Mouse (Mus musculus) megakaryocyte, adult 5-6 weeks (primary cell): ENCODE results near the gene Stk39. TPM values are rescaled to one million over a fixed set of nuclear protein-coding genes. Genes with fewer than 3 reads are reported as not detected.

ENCODE experiments used
- ATAC-seq: 2 replicates; pipeline ENCODE4 v1.8.0; 2016; ENCODE audit warnings: mild to moderate bottlenecking, inconsistent platforms; ENCODE audit not compliant: poor library complexity, severe bottlenecking
- total RNA-seq, 2 experiments: library from RNA; stranded (forward) in 1 of 2; stranded (reverse) in 1 of 2; fragments of 153-499, 151-499 nt in 1 of 2; fragments of 221-1000, 200-1000 nt in 1 of 2; gene quantifications; 2 replicates each; pipeline versions ENCODE4 v1.2.3 to v1.2.4; 2015 to 2017

The Stk39 gene
- total RNA-seq, 2 experiments from 2014 or later: 3.9 to 6.2 TPM

DNA sequence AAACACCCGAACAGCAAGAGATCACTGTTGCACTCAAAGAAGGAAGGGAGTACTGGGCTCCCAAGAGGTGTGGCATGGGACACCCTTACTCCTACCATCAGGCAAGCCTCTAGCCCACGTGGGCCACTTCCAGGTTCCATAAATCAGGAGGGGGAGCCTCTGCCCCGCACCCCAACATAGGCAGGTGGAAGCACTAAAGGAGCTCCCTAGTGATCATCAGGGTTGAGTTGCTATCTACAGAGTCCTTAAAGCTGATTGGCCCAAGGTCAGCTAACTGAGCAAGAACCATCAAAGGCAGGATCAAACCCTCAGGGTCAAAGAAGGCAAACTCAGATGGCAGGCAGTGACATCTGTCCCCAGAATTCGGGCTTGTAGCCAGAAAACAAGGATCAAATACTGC is 8.3 kb downstream of the Stk39 start:
- ATAC-seq: no peak

DNA sequence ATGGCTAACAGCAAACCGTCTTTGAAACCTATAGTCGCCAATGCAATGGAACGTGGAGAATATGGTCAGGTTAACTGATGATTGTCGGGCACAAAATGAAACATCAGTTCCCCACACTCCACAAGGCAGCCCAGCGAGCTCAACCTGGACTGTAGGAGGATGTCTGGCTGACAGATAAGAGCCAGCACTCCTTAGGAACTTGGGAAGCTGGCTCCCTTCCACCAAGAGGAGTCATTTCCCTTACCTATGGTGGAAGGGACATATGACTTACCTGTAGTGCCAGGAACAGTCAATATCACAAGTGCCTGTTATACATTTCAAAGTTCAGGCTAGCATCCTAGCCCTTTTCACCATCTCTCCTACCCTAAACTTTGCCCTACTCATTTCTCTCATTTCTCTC is 14.0 kb downstream of the Stk39 start:
- ATAC-seq: no peak

DNA sequence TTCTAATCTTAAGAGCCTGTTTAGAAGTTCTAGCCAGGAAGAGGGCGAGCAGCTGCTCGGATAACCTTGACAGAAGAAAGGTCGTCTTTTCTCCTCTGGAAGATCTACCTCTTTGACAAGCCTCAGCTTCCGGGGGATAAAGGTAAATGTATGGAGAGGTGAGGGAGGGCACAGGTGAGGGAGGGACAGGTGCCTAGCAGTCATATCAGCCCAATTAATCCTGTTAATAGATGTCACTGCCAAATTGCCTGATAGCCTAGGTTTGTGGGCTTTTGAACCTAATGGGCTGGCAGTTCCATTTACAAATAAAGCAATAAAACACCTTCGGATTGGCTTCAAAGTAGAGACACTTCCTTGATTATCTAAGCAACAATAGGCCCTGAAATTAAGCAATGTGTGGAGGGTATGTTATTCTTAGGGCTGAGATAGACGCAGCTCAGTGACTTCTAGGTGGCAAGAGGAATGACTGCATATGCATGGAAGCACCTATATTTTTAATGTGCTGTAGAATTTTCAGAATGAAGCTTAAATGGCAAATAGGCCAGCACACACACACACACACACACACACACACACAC is 14.5 kb downstream of the Stk39 start:
- ATAC-seq: no peak

DNA sequence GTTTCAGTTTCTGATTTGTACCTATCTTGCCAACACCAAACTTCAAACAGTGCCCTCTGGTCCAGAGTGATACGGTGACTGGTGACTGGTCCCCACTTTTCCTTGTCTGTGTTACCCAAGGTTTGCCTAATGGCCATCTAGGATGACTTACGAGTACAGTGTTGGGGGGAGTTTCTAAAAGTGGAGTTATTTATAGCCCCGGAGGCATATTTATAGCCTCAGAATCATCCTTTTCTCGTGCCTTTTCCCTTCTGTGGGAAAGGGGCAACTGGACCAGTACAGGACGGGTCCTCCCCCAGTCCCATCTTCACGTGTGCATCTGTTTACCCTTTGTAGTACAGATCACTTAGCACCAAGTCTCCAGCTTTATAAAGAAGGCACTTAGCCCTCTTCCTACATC is 15.2 kb downstream of the Stk39 start:
- no peak for ATAC-seq

DNA sequence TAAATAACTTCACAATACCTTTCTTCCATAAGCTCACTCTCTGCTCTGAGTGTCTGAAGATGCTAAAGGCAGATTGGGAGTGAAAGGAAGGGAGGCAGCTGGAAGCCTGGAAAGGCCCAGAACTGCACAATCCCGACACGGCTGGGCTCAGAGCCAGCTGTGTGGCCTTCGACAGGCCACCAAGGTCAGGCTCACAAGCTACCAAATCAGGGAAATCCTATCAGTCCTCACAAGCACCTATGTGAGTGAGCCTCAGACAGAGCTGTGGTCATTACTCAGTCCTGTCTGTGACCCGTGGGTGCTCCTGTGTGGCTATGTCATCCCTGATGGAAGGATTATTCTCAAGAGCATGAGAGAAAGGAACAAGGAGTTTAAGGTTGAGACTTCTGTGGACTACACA is 19.7 kb downstream of the Stk39 start:
- ATAC-seq: no peak

DNA sequence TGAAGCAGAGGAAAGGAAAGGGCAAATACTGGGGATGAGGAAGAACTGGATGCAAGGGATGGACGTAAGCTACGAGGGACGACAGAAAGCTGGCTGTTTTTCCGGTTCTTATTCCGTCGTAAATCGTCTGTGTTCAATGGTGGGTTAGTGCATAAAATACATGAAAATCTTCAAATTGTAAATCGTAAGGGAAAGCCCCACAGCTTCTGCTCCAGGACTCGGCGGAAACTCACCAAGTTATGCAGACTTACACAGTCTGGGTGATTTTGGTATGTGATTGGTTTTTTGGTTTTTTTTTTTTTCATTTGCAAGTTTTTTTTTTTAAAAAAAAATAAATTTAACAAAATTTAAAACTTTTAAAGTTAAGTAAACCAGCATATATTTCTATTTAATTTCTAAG is 24.0 kb downstream of the Stk39 start:
- no peak for ATAC-seq

DNA sequence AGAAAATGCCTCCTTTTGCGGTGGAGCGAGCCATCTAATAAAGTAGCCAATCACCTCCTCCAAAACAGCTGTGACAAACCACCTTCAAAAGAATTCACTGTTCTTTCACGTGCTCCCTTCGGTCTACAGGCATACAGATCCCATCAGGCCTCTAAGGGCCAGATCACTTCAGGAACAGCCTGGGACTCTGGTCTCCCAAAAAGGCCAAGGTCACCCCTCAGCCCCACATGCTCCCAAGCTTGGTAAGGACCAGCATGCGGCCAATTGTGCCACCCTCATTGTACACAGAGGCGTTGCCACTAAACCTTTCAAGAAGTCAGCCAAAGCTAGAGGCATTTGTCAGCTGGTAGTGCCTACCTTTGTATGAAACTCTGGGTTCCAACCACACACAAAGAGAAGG is 28.9 kb downstream of the Stk39 start:
- ATAC-seq: no peak

DNA sequence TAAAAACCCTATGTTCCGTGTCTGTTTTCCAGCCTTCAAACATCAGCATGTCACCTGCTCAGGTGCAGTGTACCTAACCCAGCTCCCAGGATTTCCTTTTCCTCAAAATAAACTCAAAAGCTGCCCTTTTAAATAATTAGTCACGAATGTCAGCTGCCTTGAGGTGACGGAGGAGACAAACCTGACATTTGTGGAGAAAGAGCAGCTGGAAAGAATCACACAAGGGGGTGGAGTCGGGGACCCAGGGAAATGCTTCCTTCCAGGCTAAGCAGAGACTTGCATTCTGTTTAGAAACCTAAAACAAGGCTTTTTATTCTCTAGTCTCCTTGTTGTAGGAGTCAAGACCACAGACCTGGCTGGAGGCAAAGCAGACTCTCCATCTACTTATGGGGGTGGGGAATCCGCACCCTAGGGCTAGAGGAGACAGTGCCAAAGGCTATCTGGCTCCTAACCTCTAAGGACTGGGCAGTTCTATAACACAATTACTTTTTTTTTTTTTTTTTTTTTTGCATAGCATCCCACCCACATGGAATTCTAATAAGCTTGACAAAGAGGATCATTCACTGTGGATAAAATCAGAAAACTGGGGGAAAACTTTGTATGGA is 29.9 kb downstream of the Stk39 start:
- ATAC-seq: no peak

DNA sequence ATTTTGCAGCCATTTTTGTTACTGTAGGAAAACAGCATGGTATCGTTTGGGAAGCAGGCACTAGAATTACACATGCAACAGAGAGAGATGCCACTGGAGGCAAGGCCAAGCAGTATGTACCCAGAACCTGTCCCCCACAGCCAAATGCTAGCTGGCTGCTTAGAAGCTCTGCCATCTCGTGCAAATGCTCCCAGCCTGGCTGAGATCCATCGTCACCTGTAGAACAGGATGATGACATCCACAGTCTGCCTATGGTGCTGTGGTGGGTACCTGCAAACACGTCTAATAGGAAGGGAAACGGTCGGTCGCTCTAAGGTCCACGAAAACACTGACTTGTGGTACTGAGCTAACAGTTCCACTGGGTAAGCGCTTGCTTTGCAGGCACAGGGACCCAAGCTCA is 32.5 kb downstream of the Stk39 start:
- ATAC-seq: no peak

DNA sequence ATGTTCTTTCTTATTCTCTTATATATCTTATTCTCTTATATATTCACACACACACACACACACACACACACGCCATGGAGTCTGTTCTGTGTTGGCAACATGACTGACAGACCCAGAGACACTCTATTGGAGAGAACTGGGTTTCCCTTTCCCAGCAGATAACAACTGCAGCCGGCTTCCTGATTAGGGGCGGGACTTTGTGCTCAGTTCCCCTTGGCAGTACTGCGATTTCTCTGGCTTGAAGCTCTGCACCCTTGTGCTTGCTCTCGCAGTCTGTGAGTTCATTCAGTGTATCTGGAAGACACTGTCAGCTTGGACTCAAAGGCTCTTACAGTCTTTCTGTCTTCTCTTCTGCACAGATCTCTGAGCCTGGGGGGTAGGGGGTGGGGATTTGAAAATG is 34.1 kb downstream of the Stk39 start:
- no peak for ATAC-seq

DNA sequence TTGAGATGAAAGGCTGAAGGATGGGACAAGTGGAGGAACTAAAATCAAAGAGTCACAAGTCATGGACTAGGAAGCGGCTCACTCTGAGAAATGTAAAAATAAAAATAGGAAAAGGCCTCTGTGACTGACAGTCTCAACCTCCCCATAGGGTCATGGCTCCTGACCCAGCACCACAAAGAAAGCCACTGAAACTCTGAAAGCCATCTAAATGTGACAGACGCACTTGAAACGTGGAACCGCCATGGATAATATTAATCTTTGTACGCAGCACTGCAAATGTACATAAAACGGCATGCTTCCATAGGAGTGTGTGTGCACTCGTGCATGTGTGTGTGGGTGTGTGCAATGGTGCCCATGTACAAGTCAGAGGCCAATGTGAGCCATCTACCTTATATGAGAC is 34.9 kb downstream of the Stk39 start:
- no peak for ATAC-seq

DNA sequence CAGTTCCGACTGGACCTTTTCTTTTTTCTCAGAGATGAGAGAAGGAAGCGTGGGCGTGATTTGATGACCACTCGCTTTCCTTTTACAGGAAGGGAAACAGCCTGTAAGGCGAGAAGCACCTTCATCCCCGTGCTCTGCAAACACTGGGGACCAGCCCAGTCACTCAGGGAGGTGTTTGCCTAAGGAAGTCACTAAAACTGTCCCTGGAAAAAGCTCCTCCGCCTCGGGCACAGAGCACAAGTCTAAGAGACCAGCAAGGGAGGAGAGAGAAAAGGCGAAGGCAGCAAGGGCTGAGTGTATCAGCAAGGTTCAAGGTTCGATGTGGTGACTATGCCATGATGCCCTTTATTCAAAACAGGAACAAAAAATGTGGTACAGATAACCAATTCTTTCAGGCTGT is 35.8 kb downstream of the Stk39 start:
- ATAC-seq: peak; percentile 22

DNA sequence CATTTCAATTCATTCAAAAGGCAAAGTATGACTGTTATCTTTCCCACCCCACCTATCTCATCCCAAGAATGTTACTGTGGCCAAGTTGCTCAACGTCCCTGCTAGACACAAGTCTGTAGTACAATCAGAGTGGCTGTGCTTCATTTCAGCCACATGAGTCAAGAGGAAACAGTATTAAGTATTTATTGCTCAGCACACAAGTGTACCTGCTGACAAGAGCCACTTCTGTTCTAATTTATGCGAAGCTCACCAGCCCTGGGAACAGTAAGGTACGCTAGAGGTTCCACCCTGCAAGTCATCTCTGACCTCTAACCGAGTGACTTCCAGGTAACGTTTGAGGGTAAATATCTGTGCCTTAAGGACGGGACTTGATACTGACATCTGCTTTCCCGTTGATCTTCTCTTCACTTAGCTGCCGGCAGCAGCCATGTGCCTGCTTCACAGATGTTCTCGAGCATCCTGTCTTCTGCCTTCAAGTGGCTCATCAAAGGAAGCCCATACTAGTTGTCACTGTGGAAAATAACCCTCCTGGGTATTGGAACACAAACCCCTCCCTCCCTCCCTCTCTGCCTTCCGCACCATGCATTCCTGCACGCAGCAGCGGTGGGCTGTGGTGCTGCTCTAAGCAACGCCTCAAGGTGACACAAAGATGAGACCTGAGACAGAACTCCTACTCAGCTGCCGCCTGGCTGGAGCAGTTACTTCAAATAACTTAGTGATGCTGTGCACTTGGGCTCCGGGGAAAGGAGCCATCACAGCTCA is 36.4 kb downstream of the Stk39 start:
- ATAC-seq: peak; percentile 8; the same call in 1 of the 2 replicates

DNA sequence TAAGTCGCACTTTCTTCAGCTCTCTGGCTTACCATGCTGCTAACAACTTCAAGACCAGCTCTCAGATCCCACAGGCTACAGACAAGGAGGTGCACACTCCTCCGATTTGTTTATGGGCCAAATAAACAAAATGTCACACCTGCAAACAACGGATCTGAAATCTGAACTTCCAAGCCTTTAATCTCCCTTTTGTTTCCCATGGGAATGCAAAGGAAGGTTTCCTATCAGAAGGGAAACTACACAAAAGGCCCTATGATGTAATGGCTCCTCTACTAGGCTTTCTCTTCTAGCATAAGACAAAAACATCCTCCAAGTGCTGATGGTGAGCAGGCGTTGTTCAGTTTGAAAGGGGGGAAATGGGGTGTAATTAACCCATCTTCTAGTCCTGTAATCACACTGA is 37.1 kb downstream of the Stk39 start:
- no peak for ATAC-seq

DNA sequence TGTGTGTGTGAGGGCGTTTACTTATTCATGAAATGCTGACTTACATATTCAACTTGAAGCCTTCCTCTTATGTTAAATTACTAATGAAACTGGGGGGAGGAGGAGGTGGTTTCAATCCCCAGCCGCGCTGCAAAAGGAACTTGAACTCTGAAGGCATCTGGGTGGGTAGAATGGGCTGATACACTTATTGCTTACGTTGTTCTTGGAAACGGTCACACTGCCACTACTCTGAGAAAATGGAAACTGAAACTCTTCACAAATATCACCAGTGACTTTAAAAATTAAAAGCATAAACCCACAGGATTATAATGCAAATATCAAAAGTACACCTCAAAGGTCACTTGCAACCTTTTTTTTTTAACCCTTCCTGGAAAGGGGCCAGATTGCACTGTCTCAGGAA is 37.5 kb downstream of the Stk39 start:
- ATAC-seq: peak; percentile 52

DNA sequence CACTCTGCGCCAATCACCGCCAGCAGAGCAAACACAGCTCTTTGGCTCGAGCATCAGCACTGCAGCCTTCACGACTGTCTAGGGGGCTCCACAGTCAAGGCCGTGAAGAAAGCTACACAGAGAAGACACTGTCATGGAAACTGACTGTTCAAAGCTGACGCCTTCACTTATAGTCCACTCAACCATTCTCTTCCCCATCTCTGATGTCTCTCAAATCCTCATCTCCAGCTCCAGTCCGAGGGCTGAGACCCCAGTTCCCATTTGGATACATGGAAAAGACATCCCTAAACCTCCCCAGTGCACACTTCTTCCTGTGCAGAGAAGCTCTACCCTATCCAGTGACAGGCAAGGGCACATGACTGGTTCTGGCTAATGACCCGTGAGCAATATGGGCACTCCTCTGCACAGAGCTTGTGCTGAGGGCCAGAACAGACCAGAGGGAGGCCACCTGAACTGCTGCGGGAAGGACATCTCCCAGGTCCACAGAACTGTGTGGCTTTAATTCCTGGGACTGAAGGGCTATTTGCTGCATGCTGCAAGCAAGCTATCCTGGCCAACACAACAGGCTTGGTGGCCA is 38.2 kb downstream of the Stk39 start:
- ATAC-seq: no peak

DNA sequence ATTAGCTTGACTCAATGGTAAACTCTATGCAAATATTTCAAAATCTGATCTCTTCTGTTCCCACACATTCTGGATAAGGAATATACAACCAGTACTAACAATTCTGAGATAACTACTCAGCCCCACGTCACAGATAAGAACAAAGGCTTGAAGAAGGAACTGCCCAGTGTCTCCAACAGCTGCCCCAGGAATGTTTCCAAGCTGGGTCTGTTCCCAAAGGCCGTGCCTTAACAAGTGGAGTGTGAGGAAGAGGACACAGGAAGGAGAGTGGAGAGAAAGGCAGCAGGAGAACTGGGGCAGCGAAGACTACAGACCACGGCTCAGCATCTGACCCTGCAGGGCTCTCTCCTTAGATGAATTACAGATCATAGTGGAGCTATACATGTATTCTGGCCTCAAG is 39.2 kb downstream of the Stk39 start:
- ATAC-seq: no peak

DNA sequence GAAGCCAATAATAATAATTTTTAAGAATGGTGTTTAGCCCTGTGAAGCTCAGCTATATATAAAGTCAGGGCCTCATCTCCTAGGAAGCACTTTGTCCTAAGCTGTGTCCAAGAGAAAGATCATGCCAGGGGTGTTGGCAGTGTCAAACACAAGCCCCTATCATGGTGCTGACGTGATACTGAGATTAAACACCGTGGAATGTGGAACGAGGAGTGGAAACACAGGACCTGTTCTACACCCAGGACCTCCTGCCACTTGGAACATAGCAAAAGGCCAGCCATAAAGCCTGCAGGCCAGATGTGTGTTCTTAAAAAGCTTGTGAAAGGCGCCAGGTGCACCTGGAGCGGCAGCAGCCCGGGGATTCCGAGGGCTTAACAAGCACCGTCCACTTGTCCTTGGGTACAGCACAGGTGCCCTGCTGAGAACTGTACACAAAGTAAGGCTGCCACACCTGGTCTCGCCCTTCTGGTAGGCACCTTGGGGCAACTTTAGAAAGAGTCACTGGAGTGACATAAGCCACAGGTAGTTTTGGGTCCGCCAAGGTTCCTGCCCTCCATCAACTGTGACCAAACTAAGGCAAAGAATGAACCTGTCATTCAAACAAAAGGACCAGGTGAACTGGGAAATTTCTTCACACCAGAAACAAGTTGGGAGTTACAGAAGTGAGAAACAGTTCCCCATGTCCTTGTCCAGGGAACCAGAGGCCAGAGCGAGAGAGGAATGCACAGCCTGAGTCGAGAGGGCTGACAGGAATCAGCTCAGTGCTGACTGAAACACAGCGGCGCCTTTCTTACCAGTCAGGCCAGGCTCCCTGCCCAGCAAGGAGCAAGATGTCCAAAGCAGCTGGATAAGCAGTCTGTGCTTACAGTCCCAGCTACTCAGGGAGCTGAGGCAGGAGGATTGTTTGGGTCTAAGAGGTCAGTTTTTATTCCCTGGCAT is 40.8 kb downstream of the Stk39 start:
- ATAC-seq: no peak

DNA sequence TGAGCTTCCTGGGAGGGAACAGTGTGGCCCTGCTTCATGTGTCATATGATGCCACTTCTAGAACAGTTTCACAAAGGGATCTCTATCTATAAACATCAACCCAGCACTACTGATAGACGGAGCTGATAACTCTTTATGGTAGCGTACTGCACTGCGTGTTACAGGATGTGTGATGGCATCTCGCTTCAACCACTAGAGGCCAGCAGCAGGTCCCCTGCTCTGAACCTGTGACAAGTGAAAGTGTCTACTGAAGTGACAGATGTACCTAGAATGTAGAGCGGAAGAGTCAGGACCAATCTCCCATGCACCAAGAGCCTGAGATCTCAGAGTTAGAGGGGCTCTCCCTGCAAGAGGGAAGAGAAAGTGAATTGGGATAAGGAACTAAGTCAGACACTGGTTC is 41.6 kb downstream of the Stk39 start:
- ATAC-seq: peak; percentile 77

DNA sequence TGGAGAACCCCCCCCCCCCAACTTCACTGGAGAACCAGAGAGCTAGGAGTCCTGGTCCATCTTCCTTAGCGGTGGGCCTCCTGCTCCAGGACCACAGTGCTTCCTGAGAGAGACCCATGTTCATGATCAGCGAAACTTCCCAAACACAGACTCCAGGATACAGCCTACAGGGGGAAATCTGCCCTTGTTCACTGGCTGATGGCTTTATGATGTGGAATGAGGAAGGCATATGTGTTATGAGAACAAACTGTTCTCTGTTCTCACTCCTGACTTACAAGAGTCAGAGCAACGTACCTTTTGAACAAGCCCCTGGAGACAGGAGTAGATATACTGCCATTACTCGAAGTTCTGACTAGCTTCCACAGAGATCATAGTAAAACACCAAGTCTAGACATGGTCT is 42.6 kb downstream of the Stk39 start:
- ATAC-seq: no peak

DNA sequence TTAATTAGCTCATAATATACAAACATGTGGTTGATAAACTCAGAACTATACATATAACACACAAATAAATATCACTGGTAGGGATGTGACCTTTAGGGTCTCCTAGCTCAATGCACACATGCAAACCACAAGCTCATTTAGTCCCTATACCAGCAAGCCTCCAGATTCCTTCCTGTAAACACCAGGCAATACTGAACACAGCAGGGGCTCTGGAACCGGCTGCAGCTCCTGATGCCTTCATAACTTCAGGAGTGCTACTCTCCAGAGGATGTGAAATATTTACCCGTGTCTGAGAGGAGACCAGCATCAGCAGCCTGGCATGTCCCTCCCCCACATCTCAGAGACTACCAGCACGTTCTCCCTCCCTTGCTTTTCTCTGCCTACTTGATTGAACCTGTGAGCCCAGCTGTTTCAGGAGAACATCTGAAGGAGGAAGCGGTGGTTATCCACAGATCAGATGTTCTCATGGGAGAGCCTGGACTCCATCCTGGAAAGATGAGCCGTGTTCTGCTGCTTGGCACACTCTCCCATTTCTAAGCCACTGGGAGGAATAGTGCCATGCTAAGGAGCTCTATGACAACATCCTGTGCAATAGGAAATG is 45.0 kb downstream of the Stk39 start:
- no peak for ATAC-seq
